Mouse (Mus musculus): Measurements from ENCODE around the gene Cap1.
"Not testable (repeated sequence)": the region's sequence is repeated elsewhere in the genome, so short reads cannot be mapped to it uniquely, and the experiment has no call there.

DNA sequence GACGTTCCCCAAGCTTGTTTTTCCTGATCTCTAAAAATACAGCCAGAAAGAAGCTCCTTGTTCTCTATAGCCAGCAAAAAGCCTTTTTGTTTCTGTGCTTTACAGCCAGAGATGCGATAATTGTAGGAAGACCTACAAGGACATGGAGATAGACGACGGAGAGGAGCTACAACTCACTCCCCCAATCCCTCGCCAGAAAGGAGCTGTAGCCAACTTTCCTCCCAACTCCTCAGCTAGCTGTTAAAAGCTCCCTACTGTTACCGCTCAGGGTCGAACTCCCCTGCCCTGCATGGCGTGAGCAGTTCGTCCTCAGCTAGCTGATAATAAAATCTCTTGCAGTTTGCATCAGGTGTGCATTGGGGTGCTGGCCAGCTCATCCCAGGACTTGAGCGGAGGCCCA is 64.9 kb downstream of the Cap1 start:
- not testable (repeated sequence) for TF ChIP-seq CTCF (IDR thresholded peaks at IDR 0.05; ENCODE audit: control insufficient read depth, insufficient read depth, insufficient replicate concordance, low read depth, low read length); POLR2A (IDR thresholded peaks at IDR 0.05; ENCODE audit: control insufficient read depth, low read depth, low read length)

Data from testis, adult 2 months (tissue).